Mouse (Mus musculus) olfactory bulb, adult 2 months (tissue): ENCODE measurements around the gene Sh2d7. TPM values are rescaled to one million over a fixed set of nuclear protein-coding genes. Genes with fewer than 3 reads are reported as not detected.

Source experiments
- H3K27ac ChIP-seq: fragments of 200-500 bp; 2 replicates; pipeline ENCODE4 v1.5.1; 2012; ENCODE audit warnings: low read depth, low read length; ENCODE audit not compliant: insufficient read depth
- H3K4me1 ChIP-seq: fragments of 200-500 bp; 2 replicates; pipeline ENCODE4 v1.6.1; 2012; ENCODE audit warnings: low read length; ENCODE audit not compliant: control insufficient read depth, insufficient read depth
- H3K4me3 ChIP-seq: fragments of 200-500 bp; 2 replicates; pipeline ENCODE4 v1.5.1; 2012; ENCODE audit warnings: mild to moderate bottlenecking, low read depth, low read length, moderate library complexity; ENCODE audit not compliant: insufficient read depth
- CTCF ChIP-seq: fragments of 200-500 bp; IDR thresholded peaks from 2 replicates; pipeline ENCODE4 v1.5.1; 2012; ENCODE audit warnings: low read depth, mild to moderate bottlenecking, low read length, moderate library complexity; ENCODE audit not compliant: insufficient read depth
- POLR2A ChIP-seq: fragments of 200-500 bp; IDR thresholded peaks from 2 replicates; pipeline ENCODE4 v1.6.1; 2012; ENCODE audit warnings: mild to moderate bottlenecking, low read depth, low read length, moderate library complexity; ENCODE audit not compliant: insufficient read depth
- WGBS: fragments of 180-500 bp; shearing (Covaris S2); methylation state at CpG from one replicate; pipeline ENCODE4 v1.1.7; 2018; 5-methylcytosine and 5-hydroxymethylcytosine counted together
- polyA plus RNA-seq: library from polyadenylated mRNA; stranded (reverse); fragments of >200 nt; gene quantifications from 2 replicates; pipeline ENCODE4 v1.2.4, GENCODE M21; 2012; ENCODE audit warnings: low replicate concordance; ENCODE audit not compliant: missing spikeins, insufficient read depth, insufficient read length

Sh2d7 gene
- polyA plus RNA-seq, 1 experiment = not detected

DNA sequence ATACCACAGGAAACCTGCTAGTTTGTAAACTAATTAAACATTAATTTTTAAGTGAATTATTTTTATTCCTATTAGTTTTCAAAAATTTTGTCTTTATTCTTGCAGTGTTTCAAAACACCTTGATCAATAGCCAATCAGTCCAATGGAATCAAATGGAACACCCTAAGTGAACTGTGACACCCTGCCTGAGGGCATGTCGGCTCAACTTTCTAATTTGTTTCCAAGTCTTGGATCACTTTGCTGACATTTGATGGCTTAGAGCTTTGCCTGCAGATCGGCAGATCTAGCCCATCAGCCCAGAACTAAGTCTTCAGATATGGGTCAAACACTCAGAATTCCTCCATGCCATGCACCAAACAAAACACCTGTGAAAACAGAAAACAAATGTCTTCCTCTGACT lies 22.8 kb upstream of the Sh2d7 start:
- H3K4me1 ChIP-seq = peaks cover 3% of the 10 kb centered on the region
- TF ChIP-seq CTCF = no peak
- no peak for TF ChIP-seq POLR2A
- no peak overlapping the region for H3K27ac ChIP-seq
- no peak overlapping the region for H3K4me3 ChIP-seq
- 68% methylated on average over 2 of the region's 2 CpGs for WGBS

DNA sequence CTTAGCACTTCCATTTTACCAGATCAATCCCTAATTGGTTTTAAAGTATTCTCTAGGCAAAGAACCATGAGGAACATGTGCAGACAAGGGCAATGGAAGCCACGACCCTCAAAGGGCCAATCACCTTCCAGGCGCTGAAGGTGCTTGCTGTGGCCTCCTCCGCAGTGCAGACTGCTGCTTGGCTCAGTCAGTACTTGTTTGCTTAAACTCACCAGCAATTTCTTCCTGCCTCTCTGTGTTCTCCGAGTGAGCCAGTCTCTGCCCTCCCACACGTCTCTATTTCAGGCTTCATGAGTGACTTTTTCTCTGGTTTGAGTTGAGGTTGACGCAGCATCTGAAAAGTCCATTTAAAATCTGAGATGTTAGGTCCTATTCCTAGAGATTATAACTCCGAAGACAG lies 19.9 kb upstream of the Sh2d7 start:
- Histone ChIP-seq H3K4me1 (peaks cover 3% of the 10 kb centered on the region), H3K27ac (0 out of 2 replicates have a peak overlapping the region, but pooled peaks have one; percentile 45), H3K4me3 (no peak overlapping the region)
- WGBS = 38% methylated on average over 7 of the region's 7 CpGs
- TF ChIP-seq CTCF (no peak), POLR2A (no peak)

DNA sequence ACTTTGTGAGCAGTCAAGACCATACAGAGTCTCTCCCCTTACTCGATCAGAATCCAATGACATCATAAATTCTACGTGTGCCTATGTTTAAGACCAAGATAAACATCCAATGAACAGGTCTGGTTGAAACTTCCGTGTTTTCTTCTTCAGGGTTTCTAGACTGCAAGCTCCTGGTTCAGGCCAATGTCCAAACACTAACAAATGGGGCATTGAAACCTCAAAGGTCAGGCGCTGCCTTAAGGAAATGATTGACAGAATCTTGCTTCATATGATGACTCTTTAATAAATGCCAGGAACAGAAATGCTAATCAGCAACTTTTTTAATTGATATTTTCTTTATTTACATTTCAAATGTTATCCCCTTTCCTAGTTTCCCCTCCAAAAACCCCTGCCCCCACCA lies 18.5 kb upstream of the Sh2d7 start:
- WGBS = 92% methylated on average over 4 of the region's 4 CpGs
- TF ChIP-seq CTCF = no peak
- no peak overlapping the region for H3K4me3 ChIP-seq
- no peak overlapping the region for H3K27ac ChIP-seq
- H3K4me1 ChIP-seq = peaks cover 3% of the 10 kb centered on the region

DNA sequence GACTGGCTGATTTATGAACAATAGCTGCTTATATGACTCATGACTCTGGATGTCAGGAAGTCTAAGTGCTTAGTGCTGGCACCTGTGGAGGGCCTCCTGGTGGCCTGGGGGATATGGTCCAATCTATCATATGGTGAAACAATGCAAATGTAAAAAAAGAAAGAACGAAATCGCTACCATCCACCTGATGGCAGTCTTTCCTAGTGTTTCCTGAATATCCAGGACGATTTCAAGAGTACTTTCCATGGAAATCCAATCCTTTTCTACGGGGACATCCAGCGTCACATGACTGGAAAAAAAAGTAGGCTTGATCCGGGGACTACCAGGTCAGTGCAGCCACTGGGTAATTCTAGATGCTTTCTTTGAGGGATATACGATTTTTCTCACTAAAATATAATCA lies 11.1 kb upstream of the Sh2d7 start:
- H3K4me3 ChIP-seq = no peak overlapping the region
- H3K4me1 ChIP-seq = peaks cover 2% of the 10 kb centered on the region; the same call in 1 of the 2 replicates
- TF ChIP-seq POLR2A (no peak), CTCF (no peak)
- H3K27ac ChIP-seq = no peak overlapping the region
- WGBS = 63% methylated on average over 7 of the region's 7 CpGs

DNA sequence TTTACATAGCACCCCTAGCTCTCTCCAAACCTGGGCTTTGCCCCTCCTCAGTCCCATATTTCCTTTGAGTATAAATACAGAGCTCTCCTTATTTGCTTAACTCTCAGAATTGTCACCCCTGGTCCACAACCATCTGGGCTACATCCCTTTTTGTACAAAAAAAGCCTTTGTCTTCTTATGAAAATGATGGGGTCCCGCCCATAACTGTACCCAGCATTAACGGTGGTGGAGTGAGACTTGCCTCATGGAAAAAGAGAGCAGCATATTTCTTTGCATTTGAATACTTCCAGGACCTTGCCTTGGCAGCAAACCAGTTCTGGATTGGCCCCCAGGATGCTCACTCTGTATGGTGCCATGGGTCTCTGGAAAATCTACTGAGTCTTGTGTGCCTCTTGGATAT lies 8.8 kb upstream of the Sh2d7 start:
- Histone ChIP-seq H3K4me1 (peaks cover 9% of the 10 kb centered on the region), H3K4me3 (no peak overlapping the region), H3K27ac (no peak overlapping the region)
- WGBS = 37% methylated on average over 2 of the region's 2 CpGs
- TF ChIP-seq CTCF = no peak
- no peak for TF ChIP-seq POLR2A

DNA sequence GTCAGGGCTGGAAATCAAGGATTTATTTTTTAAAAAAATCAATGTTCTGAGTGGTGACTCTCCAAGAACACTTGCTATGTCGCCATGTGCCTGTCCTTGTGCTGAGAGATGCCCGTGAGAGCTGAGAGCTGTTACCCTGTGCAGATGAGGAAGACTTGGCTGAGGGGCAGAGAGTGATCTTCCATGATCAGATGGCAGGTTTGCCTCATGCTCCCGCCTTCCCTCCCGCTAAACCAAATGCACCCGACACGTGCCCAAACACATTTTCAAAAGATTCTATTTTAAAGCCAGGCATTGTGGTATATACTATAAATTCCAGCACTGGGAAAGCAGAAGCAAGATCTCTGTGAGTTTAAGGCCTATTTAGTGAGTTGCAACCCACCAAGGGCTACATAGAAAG lies 7.9 kb upstream of the Sh2d7 start:
- no peak overlapping the region for H3K27ac ChIP-seq
- WGBS = 68% methylated on average over 6 of the region's 6 CpGs

DNA sequence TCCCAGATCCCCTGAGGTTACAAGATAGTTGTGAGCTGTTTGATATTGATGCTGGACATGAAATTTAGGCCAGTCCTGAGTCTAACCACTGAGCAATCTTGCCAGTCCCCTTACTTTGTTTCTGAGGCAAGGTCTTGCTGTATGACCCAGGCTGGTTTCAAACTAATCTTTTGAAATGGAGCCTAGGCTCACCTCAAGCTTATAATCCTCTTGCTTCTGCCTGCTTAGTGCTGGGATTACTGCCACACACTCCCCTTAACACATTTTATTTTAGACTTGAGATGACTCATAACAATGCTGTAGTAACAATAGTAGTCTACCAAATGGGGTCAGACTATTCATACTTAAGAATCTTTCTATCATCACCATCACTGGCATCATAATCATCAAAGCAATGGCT lies 7.4 kb upstream of the Sh2d7 start:
- Histone ChIP-seq H3K4me1 (peaks cover 9% of the 10 kb centered on the region), H3K4me3 (no peak overlapping the region), H3K27ac (no peak overlapping the region)
- no peak for TF ChIP-seq POLR2A
- no peak for TF ChIP-seq CTCF

More for the DNA sequence above, 7.9 kb upstream of the Sh2d7 start:
- no peak for TF ChIP-seq CTCF
- TF ChIP-seq POLR2A = no peak
- H3K4me3 ChIP-seq = no peak overlapping the region
- H3K4me1 ChIP-seq = peaks cover 9% of the 10 kb centered on the region

DNA sequence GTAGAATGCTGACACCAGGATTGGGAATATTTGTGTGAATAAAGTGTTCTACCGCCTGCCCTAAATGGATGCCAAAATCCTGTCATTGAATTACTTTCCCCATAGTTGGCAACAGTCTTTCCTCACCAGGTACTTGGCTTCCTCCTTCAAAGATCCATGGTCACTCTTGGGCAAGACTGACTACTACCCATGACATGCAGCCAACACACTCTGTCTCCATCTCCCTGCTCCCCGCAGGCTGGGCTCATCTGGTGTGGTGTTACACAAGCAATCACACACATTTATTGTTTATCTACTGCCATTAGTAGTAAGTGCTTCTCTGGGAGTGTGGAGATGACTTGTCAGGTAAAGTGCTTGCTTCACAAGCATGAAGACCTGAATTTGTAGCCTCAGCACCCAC lies 5.9 kb upstream of the Sh2d7 start:
- peaks cover 9% of the 10 kb centered on the region for H3K4me1 ChIP-seq
- 78% methylated on average over 2 of the region's 2 CpGs for whole genome bisulfite sequencing
- H3K27ac ChIP-seq = no peak overlapping the region
- no peak overlapping the region for H3K4me3 ChIP-seq
- TF ChIP-seq CTCF = no peak
- TF ChIP-seq POLR2A = no peak

DNA sequence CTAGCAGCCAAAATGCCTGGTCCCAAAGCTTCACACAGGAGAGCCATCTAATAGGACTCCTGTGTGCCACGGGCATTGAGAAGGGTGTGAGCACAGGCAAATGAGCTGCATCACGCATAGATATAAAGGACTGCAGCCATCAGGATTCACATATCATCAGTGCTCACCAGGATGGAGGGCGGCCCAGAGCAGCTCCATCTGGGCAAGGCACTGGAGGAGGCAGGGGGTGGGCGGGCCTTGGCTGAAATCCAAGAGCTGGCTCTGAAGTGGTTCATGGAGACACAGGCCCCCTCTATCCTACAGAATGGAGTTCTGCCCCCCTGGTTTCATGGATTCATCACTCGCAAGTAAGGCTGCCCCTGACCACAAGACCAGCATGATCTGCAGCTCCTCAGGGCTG lies 4.8 kb upstream of the Sh2d7 start:
- Histone ChIP-seq H3K4me3 (no peak overlapping the region), H3K27ac (no peak overlapping the region), H3K4me1 (peaks cover 9% of the 10 kb centered on the region)
- WGBS = 34% methylated on average over 5 of the region's 5 CpGs
- TF ChIP-seq POLR2A (no peak), CTCF (no peak)

DNA sequence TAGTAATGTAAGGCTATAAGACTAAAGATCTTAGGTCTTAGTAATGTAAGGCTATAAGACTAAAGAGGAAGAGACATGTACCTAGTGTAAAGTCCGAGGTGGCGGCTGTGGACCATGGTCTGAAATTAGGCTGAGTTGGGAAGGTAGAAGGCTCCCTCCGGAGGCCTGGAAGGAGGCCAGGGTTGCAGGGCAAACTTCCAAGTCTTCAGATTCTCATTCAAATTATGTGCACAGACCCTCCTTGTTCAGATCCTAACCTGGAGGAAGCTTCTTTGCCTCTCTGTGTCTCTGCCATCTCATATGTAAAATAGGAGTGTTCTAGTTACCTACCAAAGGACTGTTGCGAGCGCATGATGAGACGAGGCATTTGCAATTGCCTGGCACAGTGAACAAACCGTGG lies 2.5 kb upstream of the Sh2d7 start:
- TF ChIP-seq CTCF (no peak), POLR2A (no peak)
- WGBS = 59% methylated on average over 7 of the region's 7 CpGs
- Histone ChIP-seq H3K4me1 (peaks cover 7% of the 10 kb centered on the region), H3K27ac (no peak overlapping the region), H3K4me3 (no peak overlapping the region)
